ENCODE assay signal across 32 mouse cellular contexts in genomic region chr1:75783206-75783605, GRCm38 (mm10).
DNase-seq lines count a peak whose midpoint lies in the region; ATAC-seq lines count a peak whose summit lies in the region.
"Had no signal": no experiment of that assay in that cellular context is flagged by ENCODE, and none has a peak within 500 bp of the region (broad histone marks: within the 10 kb centered on the region; RNA-seq: fewer than 3 reads in every experiment).

No protein-coding gene starts in this region.

- H3K27ac ChIP-seq in hindbrain, embryonic 10.5 days: no peak overlapping the region
- no peak overlapping the region for H3K27ac ChIP-seq in hindbrain, embryonic 16.5 days (ENCODE audit: low read depth, low read length)
- H3K27ac ChIP-seq: embryonic facial prominence, embryonic 10.5 days; embryonic facial prominence, embryonic 13.5 days; forebrain, embryonic 12.5 days; gastrocnemius, adult 2 months; heart, embryonic 15.5 days; hindbrain, embryonic 12.5 days; hindbrain, embryonic 15.5 days had no signal

- H3K36me3 ChIP-seq in hindbrain, embryonic 10.5 days: no peaks in the 10 kb centered on the region
- H3K36me3 ChIP-seq in hindbrain, embryonic 16.5 days (ENCODE audit: control insufficient read depth, insufficient read depth, low read length): no peaks in the 10 kb centered on the region
- H3K36me3 ChIP-seq: embryonic facial prominence, embryonic 10.5 days; embryonic facial prominence, embryonic 13.5 days; forebrain, embryonic 12.5 days; G1E; heart, embryonic 12.5 days; heart, embryonic 15.5 days; hindbrain, embryonic 12.5 days; hindbrain, embryonic 15.5 days had no signal

- H3K4me2 ChIP-seq in hindbrain, embryonic 16.5 days (ENCODE audit: low read length): no peak overlapping the region
- H3K4me2 ChIP-seq: embryonic facial prominence, embryonic 13.5 days; forebrain, embryonic 12.5 days; heart, embryonic 12.5 days; heart, embryonic 15.5 days; hindbrain, embryonic 12.5 days; hindbrain, embryonic 15.5 days had no signal

- H3K9ac ChIP-seq in hindbrain, embryonic 16.5 days (ENCODE audit: low read depth, low read length): no peak overlapping the region
- H3K9ac ChIP-seq: embryonic facial prominence, embryonic 13.5 days; forebrain, embryonic 12.5 days; heart, embryonic 12.5 days; heart, embryonic 15.5 days; hindbrain, embryonic 12.5 days; hindbrain, embryonic 15.5 days had no signal

- peaks cover 22% of the 10 kb centered on the region for H3K4me1 ChIP-seq in hindbrain, embryonic 10.5 days (replicated peaks)
- no peaks in the 10 kb centered on the region for H3K4me1 ChIP-seq in hindbrain, embryonic 16.5 days (ENCODE audit: control insufficient read depth, insufficient read depth, low read depth, low read length)
- H3K4me1 ChIP-seq: heart, embryonic 12.5 days; heart, embryonic 15.5 days had no signal

- ATAC-seq in hindbrain, embryonic 16.5 days: no peak
- ATAC-seq: forebrain, embryonic 16.5 days; inflammation-experienced regulatory T-cells, adult 6 months; intestine, embryonic 16.5 days had no signal

- H3K9me3 ChIP-seq in hindbrain, embryonic 10.5 days: no peaks in the 10 kb centered on the region
- no peaks in the 10 kb centered on the region for H3K9me3 ChIP-seq in hindbrain, embryonic 16.5 days (ENCODE audit: control insufficient read depth, low read length)
- H3K9me3 ChIP-seq: embryonic facial prominence, embryonic 10.5 days; embryonic facial prominence, embryonic 13.5 days; forebrain, embryonic 12.5 days; heart, embryonic 15.5 days; hindbrain, embryonic 12.5 days; hindbrain, embryonic 15.5 days had no signal

- H3K27me3 ChIP-seq in hindbrain, embryonic 10.5 days (ENCODE audit: insufficient read depth, poor library complexity, severe bottlenecking): peaks cover 33% of the 10 kb centered on the region
- H3K27me3 ChIP-seq in hindbrain, embryonic 16.5 days (replicated peaks; ENCODE audit: control insufficient read depth, insufficient read depth, low read length): no peaks in the 10 kb centered on the region
- H3K27me3 ChIP-seq: CH12.LX; embryonic facial prominence, embryonic 13.5 days; heart, embryonic 12.5 days; heart, embryonic 15.5 days; hindbrain, embryonic 15.5 days had no signal

- WGBS in hindbrain, embryonic 10.5 days: 39% methylated on average over 2 of the region's 2 CpGs
- 16% methylated on average over 2 of the region's 2 CpGs for WGBS in hindbrain, embryonic 16.5 days

- no peak overlapping the region for H3K4me3 ChIP-seq in hindbrain, embryonic 10.5 days
- no peak overlapping the region for H3K4me3 ChIP-seq in hindbrain, embryonic 16.5 days (ENCODE audit: low read length)
- H3K4me3 ChIP-seq: embryonic facial prominence, embryonic 10.5 days; embryonic facial prominence, embryonic 13.5 days; erythroblast, embryonic 14.5 days; forebrain, embryonic 12.5 days; gastrocnemius, adult 2 months; heart, embryonic 12.5 days; heart, embryonic 15.5 days; hindbrain, embryonic 12.5 days; hindbrain, embryonic 15.5 days had no signal

- DNase-seq in hindbrain, embryonic 10.5 days (ENCODE audit: low spot score): peak; percentile 9
- peak; percentile 24 for DNase-seq in lung, postnatal 10 days
- DNase-seq in lung, postnatal 4 days: no peak
- DNase-seq in Muller cell, postnatal 12 days (ENCODE audit: inconsistent ontology term): peak; percentile 61
- no peak for DNase-seq in urinary bladder, postnatal 14 days (ENCODE audit: low spot score)
- DNase-seq: adrenal gland, adult 2 months; adrenal gland, postnatal 14 days; B cell, adult 2 months; cerebellum, adult 11-12 months; cerebellum, adult 8-10 months; cerebellum, postnatal 10 days; cerebellum, postnatal 36 days; embryo, embryonic 11 days; gastrocnemius, adult 2 months; gastrocnemius, postnatal 14 days; heart, adult 11 months; heart, postnatal 10 days; heart, postnatal 36 days had no signal

Comparison
In these comparisons a context has a peak if more than half of its experiments do, and no peak if none do; other contexts are left out.
1. DNase-seq: peak in hindbrain, embryonic 10.5 days (single experiment), lung, postnatal 10 days (single experiment) and Muller cell, postnatal 12 days (single experiment); none in lung, postnatal 4 days (0 of 2) and urinary bladder, postnatal 14 days (single experiment).